Mouse (Mus musculus): ENCODE measurements around the gene Lefty2. TPM values are rescaled to one million over a fixed set of nuclear protein-coding genes. Genes with fewer than 3 reads are reported as not detected.

Lefty2 gene
- polyA plus RNA-seq, 1 experiment from 2014 or later, result not detected

DNA sequence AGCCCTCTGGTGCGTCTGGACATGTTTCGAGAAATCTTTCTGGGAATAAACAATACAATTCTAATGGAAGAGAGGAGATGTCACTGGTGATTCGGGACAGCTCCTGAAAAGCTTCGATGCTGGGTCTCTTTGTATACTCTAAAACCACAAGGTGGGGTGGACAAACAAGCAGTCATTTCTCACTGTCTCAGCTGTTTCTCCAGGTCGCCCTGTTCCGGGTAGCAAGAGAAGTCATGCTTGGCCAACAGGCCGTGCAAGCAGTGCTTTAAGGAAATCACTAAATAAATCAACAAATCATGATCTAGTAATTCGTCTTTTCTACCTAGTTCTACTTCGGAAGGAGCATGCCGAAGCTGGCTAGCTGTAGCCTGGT, 10.7 kb downstream of the Lefty2 start:
- H3K27me3 ChIP-seq (ENCODE audit: insufficient read depth, low read length), result no peaks in the 10 kb centered on the region
- H3K9ac ChIP-seq (replicated peaks), result peak overlapping the region; percentile 41
- DNase-seq (peak; percentile 38), ATAC-seq (no peak)
- peaks cover 24% of the 10 kb centered on the region for H3K4me1 ChIP-seq (ENCODE audit: insufficient read depth)
- peak overlapping the region; percentile 84 for H3K4me2 ChIP-seq (ENCODE audit: low read depth, low read length)
- no peaks in the 10 kb centered on the region for H3K9me3 ChIP-seq (ENCODE audit: low read length)
- H3K4me3 ChIP-seq (ENCODE audit: low read depth, low read length), result peak overlapping the region; percentile 70
- peaks cover 27% of the 10 kb centered on the region for H3K36me3 ChIP-seq (replicated peaks; ENCODE audit: insufficient read depth, low read length)
- 27% methylated on average over 10 of the region's 10 CpGs for WGBS (ENCODE audit: insufficient replicate concordance)
- TF ChIP-seq EP300 (IDR thresholded peaks at IDR 0.05; ENCODE audit: low read depth), result no peak
- no peak for TF ChIP-seq CTCF (IDR thresholded peaks at IDR 0.05; ENCODE audit: low read depth)
- peak overlapping the region; percentile 91 for H3K27ac ChIP-seq (ENCODE audit: low read depth)

DNA sequence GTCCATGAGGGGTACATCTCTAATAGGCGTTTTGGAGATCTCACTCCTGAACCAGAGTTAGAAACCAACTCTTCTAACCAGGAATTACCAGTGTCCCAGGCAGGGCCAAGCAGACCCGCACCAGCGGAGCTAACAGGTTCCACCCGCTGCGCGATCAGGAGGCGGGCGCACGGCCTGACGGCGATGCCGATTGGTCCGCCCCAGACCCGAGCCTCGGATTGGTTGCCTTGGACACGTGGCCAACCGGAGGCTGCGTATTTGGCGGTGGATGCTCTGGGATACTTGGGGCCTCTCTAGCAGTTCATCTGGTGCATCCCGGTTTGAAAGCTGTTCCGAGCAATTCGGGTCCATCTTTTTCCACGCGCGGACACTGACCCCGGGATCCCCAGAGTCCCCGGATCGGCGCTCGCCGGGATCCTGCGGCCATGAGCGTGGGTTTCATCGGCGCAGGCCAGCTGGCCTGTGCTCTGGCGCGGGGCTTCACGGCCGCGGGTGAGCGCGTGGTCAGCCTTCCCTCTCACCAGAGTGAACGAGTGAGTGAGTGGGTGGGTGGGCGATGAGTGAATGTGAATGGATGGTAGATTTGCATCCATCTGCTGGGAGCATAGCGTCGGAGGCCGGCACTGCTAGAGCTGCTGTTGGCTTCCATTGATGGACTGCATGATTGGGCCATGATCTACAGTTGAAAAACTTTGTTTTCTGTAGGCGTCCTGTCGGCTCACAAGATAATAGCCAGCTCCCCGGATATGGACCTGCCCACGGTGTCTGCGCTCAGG, 11.3 kb downstream of the Lefty2 start, which contains the start of gene Pycr2:
Gene Pycr2, plus strand, starts transcription at position 255 of the 776 bp plus-strand sequence.
- peaks cover 27% of the 10 kb centered on the region for H3K36me3 ChIP-seq (replicated peaks; ENCODE audit: insufficient read depth, low read length)
- peak within 1 kb of the TSS; percentile 70 for H3K4me3 ChIP-seq (ENCODE audit: low read depth, low read length)
- TF ChIP-seq CTCF (IDR thresholded peaks at IDR 0.05; ENCODE audit: low read depth) (no peak), EP300 (IDR thresholded peaks at IDR 0.05; ENCODE audit: low read depth) (no peak)
- H3K9me3 ChIP-seq (ENCODE audit: low read length), result no peaks in the 10 kb centered on the region
- peaks cover 24% of the 10 kb centered on the region for H3K4me1 ChIP-seq (ENCODE audit: insufficient read depth)
- H3K27me3 ChIP-seq (ENCODE audit: insufficient read depth, low read length), result no peaks in the 10 kb centered on the region
- ATAC-seq (peak; percentile 86), DNase-seq (peak; percentile 96)
- H3K9ac ChIP-seq (replicated peaks), result peak within 1 kb of the TSS; percentile 80
- 1% methylated on average over 52 of the region's 52 CpGs for WGBS (ENCODE audit: insufficient replicate concordance)
- peak within 1 kb of the TSS; percentile 84 for H3K4me2 ChIP-seq (ENCODE audit: low read depth, low read length)
- peak within 1 kb of the TSS; percentile 91 for H3K27ac ChIP-seq (ENCODE audit: low read depth)

DNA sequence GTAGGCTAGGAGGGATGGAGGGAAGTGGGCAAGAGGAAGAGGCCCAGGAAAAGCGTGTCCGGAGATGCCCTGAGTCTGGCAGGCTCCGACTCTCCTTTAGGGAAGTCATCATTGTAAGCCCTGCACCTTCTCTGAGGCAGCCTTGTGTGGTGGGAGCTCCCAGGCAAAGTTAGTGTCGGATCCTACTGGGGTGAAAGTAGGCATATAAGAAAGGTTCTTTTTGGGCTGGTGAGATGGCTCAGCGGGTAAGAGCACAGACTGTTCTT, 11.8 kb downstream of the Lefty2 start:
- peaks cover 24% of the 10 kb centered on the region for H3K4me1 ChIP-seq (ENCODE audit: insufficient read depth)
- ATAC-seq, result no peak
- peak overlapping the region; percentile 84 for H3K4me2 ChIP-seq (ENCODE audit: low read depth, low read length)
- TF ChIP-seq CTCF (IDR thresholded peaks at IDR 0.05; ENCODE audit: low read depth) (no peak), EP300 (IDR thresholded peaks at IDR 0.05; ENCODE audit: low read depth) (no peak)
- no peaks in the 10 kb centered on the region for H3K9me3 ChIP-seq (ENCODE audit: low read length)
- H3K27me3 ChIP-seq (ENCODE audit: insufficient read depth, low read length), result no peaks in the 10 kb centered on the region
- DNase-seq, result no peak
- 3% methylated on average over 5 of the region's 5 CpGs for WGBS (ENCODE audit: insufficient replicate concordance)
- peak overlapping the region; percentile 91 for H3K27ac ChIP-seq (ENCODE audit: low read depth)
- peak overlapping the region; percentile 70 for H3K4me3 ChIP-seq (ENCODE audit: low read depth, low read length)
- H3K9ac ChIP-seq (replicated peaks), result peak overlapping the region; percentile 80
- H3K36me3 ChIP-seq (replicated peaks; ENCODE audit: insufficient read depth, low read length), result peaks cover 27% of the 10 kb centered on the region

DNA sequence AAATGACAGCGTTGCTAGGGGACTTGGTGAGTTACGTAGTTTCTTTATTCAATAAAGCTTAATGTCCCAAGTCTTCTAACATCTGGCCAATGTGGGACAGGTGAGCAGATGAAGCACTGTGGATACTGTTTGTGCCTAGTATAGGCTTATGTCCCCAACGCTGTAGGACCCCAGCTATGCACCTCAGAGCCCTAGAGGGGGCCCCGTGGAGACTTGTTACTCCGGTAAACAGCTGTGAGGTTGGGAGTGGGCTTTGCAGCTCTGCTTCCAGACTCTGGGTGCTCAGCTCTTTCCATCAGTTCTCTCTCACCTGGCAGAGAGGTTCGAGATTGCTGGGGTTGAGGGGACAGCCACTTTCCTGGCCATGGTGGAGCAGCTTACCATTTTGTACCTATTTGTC, 12.4 kb downstream of the Lefty2 start:
- Histone ChIP-seq H3K36me3 (replicated peaks; ENCODE audit: insufficient read depth, low read length) (peaks cover 27% of the 10 kb centered on the region), H3K4me3 (ENCODE audit: low read depth, low read length) (peak overlapping the region; percentile 70), H3K9me3 (ENCODE audit: low read length) (no peaks in the 10 kb centered on the region), H3K4me1 (ENCODE audit: insufficient read depth) (peaks cover 24% of the 10 kb centered on the region), H3K9ac (replicated peaks) (peak overlapping the region; percentile 80), H3K27ac (ENCODE audit: low read depth) (0 out of 2 replicates have a peak overlapping the region, but pooled peaks have one; percentile 2), H3K27me3 (ENCODE audit: insufficient read depth, low read length) (no peaks in the 10 kb centered on the region), H3K4me2 (ENCODE audit: low read depth, low read length) (peak overlapping the region; percentile 84)
- TF ChIP-seq EP300 (IDR thresholded peaks at IDR 0.05; ENCODE audit: low read depth) (no peak), CTCF (IDR thresholded peaks at IDR 0.05; ENCODE audit: low read depth) (no peak)
- DNase-seq, result no peak
- ATAC-seq, result no peak
- 66% methylated on average over 6 of the region's 6 CpGs for WGBS (ENCODE audit: insufficient replicate concordance)

DNA sequence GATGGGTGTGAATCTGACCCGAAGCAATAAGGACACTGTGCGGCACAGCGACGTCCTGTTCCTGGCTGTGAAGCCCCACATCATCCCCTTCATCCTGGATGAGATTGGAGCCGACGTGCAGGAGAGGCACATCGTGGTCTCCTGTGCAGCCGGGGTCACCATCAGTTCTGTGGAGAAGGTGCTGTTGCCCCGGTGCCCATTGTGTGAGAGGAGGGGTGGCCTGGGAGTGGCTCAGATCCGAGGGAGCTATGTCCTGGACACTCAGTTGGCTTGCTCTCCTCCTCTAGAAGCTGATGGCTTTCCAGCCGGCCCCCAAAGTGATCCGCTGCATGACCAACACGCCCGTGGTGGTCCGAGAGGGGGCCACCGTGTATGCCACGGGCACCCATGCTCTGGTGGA, 13.0 kb downstream of the Lefty2 start:
- no peaks in the 10 kb centered on the region for H3K27me3 ChIP-seq (ENCODE audit: insufficient read depth, low read length)
- H3K9ac ChIP-seq (replicated peaks), result peak overlapping the region; percentile 80; the same call in 1 of the 2 replicates
- peak overlapping the region; percentile 70 for H3K4me3 ChIP-seq (ENCODE audit: low read depth, low read length)
- ATAC-seq (no peak), DNase-seq (no peak)
- peaks cover 27% of the 10 kb centered on the region for H3K36me3 ChIP-seq (replicated peaks; ENCODE audit: insufficient read depth, low read length)
- peaks cover 24% of the 10 kb centered on the region for H3K4me1 ChIP-seq (ENCODE audit: insufficient read depth)
- H3K4me2 ChIP-seq (ENCODE audit: low read depth, low read length), result peak overlapping the region; percentile 84
- WGBS (ENCODE audit: insufficient replicate concordance), result 89% methylated on average over 17 of the region's 17 CpGs
- TF ChIP-seq EP300 (IDR thresholded peaks at IDR 0.05; ENCODE audit: low read depth) (no peak), CTCF (IDR thresholded peaks at IDR 0.05; ENCODE audit: low read depth) (no peak)
- H3K9me3 ChIP-seq (ENCODE audit: low read length), result no peaks in the 10 kb centered on the region
- H3K27ac ChIP-seq (ENCODE audit: low read depth), result 0 out of 2 replicates have a peak overlapping the region, but pooled peaks have one; percentile 11

DNA sequence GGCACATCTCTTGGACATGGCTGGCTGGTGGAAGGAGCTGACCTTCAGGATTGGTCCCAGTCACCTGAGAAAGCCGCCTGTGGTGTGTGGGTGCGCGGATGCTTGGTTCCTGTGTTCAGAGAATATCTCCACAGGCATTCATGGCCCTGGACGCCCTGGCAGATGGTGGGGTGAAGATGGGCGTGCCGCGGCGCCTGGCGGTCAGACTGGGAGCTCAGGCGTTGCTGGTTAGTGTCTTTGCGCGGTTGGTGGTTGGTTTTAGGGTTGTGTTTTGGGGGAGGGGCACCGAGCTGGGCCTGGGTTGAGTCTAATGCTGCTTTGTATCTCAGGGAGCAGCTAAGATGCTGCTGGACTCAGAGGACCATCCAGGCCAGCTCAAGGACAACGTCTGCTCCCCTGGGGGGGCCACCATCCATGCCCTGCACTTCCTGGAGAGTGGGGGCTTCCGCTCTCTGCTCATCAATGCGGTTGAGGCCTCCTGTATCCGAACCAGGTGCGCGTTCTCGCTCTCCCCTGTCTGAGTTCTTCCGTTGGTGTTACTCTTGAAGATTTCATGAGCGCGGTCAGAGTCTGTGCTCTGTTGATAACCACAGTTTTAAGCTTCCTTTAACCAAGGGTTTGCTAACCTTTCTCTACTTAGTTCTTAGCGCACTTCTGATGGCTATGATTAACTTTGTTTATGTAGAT, 13.7 kb downstream of the Lefty2 start:
- Histone ChIP-seq H3K9ac (replicated peaks) (peak overlapping the region; percentile 26; the same call in 1 of the 2 replicates), H3K36me3 (replicated peaks; ENCODE audit: insufficient read depth, low read length) (peaks cover 27% of the 10 kb centered on the region), H3K9me3 (ENCODE audit: low read length) (no peaks in the 10 kb centered on the region), H3K27me3 (ENCODE audit: insufficient read depth, low read length) (no peaks in the 10 kb centered on the region), H3K4me3 (ENCODE audit: low read depth, low read length) (peak overlapping the region; percentile 70), H3K4me2 (ENCODE audit: low read depth, low read length) (peak overlapping the region; percentile 84), H3K27ac (ENCODE audit: low read depth) (0 out of 2 replicates have a peak overlapping the region, but pooled peaks have one; percentile 11), H3K4me1 (ENCODE audit: insufficient read depth) (peaks cover 26% of the 10 kb centered on the region)
- DNase-seq (peak; percentile 43), ATAC-seq (no peak)
- TF ChIP-seq EP300 (IDR thresholded peaks at IDR 0.05; ENCODE audit: low read depth), result no peak
- 84% methylated on average over 24 of the region's 24 CpGs for WGBS (ENCODE audit: insufficient replicate concordance)
